Mouse (Mus musculus): ENCODE measurements at regions not wholly inside any gene's neighbourhood (a gene's known extent, or its start where the extent isn't known, plus 50 kb on each side); places are given as distances from the start of the nearest gene placed in this dataset.

DNA sequence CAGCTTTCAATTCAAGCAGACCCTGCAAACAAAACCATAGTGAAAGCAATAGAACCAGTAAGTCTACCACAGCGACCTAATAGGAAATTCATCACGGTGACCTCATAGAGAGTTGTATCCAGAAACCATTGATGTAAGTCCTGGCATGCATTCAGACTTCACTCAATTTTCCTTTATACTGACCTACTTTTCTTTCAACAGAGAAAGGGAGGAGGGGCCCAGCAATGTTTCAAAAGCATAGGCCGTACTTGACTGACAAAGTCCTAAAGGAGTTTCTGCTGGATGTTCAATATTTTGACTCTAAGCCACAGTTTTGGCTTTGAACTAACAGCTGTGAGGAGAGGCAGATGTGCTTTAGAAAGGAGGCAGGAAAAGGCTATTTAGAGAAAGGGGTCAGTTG, 88.4 kb downstream of the AI593442 start:
- Histone ChIP-seq H3K9me3 (replicated peaks) (no peaks in the 10 kb centered on the region), H3K4me3 (replicated peaks) (no peak overlapping the region), H3K27ac (no peak overlapping the region), H3K4me2 (no peak overlapping the region), H3K27me3 (no peaks in the 10 kb centered on the region), H3K4me1 (no peaks in the 10 kb centered on the region), H3K9ac (no peak overlapping the region), H3K36me3 (no peaks in the 10 kb centered on the region)
- ATAC-seq (replicated peaks; ENCODE audit: low FRiP score), result no peak
- WGBS, result 77% methylated on average over 3 of the region's 3 CpGs

DNA sequence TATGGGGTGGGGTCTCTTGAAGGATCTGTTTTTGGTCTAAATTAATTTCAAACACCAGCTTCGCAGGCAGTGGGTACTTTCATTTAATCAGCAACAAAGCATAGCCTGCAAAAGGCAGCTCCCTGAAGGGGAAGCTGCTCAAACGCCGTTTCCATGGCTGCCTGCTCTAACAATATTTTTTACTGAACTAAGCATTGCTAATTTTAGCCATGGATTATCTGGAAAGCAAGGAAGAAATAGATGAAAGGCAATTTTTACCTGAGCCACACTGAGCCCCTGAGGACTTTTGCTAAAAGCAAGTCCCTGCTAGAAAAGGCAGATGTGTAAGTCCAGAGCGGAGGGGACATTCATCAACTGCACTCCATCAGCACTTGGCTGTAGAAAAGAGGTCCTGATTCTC, 105.5 kb downstream of the AI593442 start:
- Histone ChIP-seq H3K9me3 (replicated peaks) (no peaks in the 10 kb centered on the region), H3K36me3 (no peaks in the 10 kb centered on the region), H3K4me3 (replicated peaks) (no peak overlapping the region), H3K4me1 (no peaks in the 10 kb centered on the region), H3K27me3 (no peaks in the 10 kb centered on the region), H3K27ac (no peak overlapping the region), H3K9ac (no peak overlapping the region), H3K4me2 (no peak overlapping the region)
- WGBS, result 86% methylated on average over 4 of the region's 4 CpGs
- no peak for ATAC-seq (replicated peaks; ENCODE audit: low FRiP score)

DNA sequence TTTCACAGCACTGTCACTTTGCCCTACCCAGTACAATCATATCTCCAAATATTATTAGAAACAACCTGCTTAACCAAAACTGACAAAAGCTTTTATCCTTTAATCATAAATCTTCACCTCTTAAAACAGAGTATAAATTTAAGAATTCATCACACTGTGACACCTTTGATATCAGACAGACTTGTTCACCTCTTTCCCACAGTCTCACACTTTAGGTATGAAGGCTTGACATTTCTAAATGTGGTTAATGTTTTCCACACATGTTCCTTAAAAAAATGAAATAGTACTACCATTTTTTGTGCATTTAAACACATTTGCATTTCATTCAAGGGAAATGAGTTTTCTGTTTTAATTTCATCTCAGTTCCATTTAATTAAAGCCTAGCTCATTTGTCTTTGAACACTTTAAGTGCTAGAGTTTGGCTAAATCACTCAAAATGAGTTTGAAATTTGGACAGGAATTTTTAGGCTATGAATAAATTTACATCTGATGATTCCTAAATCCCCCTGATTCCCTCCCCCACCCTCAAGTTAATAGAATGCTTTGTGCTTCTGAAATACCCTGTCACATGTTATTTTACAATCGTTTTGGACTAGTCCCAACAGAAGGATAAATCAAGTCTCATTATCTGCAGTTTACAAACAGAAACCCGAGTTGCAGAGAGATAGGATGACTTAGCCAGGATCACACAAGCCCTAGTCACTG, 127.9 kb downstream of the AI593442 start:
- no peaks in the 10 kb centered on the region for H3K4me1 ChIP-seq
- H3K27ac ChIP-seq, result no peak overlapping the region
- H3K27me3 ChIP-seq, result no peaks in the 10 kb centered on the region
- H3K9me3 ChIP-seq (replicated peaks), result no peaks in the 10 kb centered on the region
- H3K36me3 ChIP-seq, result no peaks in the 10 kb centered on the region
- H3K9ac ChIP-seq, result no peak overlapping the region
- no peak for ATAC-seq (replicated peaks; ENCODE audit: low FRiP score)
- H3K4me3 ChIP-seq (replicated peaks), result no peak overlapping the region
- no peak overlapping the region for H3K4me2 ChIP-seq
- WGBS, result 29% methylated on average over 2 of the region's 2 CpGs

DNA sequence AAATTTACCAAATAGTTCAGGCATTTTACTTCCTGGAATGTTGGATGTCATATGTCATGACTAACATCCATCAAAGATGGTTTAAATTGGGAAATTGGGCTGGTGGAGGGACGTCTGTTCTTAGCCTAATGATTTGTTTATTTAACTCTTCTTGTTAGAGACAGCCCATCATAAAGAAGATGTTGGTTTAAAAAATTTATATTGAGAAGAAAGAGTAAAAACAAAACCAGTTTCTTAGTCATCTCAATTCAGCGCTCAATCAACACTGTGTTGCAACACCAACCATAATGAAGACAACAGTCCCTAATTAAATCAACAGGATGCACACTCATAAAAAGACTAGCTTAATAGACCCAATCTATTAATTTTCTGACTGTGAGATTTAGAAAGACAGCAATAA, 133.5 kb downstream of the AI593442 start:
- WGBS, result 53% methylated on average over 2 of the region's 2 CpGs
- no peak overlapping the region for H3K4me2 ChIP-seq
- H3K9ac ChIP-seq, result no peak overlapping the region
- ATAC-seq (replicated peaks; ENCODE audit: low FRiP score), result no peak
- no peaks in the 10 kb centered on the region for H3K9me3 ChIP-seq (replicated peaks)
- H3K4me3 ChIP-seq (replicated peaks), result no peak overlapping the region
- no peaks in the 10 kb centered on the region for H3K36me3 ChIP-seq
- H3K27ac ChIP-seq, result no peak overlapping the region
- H3K27me3 ChIP-seq, result no peaks in the 10 kb centered on the region
- H3K4me1 ChIP-seq, result no peaks in the 10 kb centered on the region

DNA sequence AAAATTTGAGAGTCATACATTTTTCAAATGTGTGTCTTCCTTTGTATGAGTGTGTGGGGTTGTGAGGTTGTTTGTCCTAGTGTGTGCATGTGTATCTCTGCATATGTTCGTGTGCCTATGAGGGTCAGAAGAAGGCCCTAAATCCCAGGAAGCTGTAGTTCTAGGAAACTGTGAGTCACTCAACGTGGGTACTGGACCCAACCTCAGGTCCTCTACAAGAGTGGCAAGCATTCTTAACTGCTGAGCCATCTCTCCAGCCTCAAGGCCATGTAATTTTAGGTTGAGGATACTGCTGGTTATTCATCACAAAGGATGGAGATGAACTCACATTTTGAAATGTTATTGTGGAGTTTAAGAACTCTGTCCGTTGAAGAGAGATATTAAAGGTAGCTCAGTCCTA, 140.5 kb downstream of the AI593442 start:
- ATAC-seq (replicated peaks; ENCODE audit: low FRiP score), result no peak
- H3K27ac ChIP-seq, result no peak overlapping the region
- no peaks in the 10 kb centered on the region for H3K27me3 ChIP-seq
- no peak overlapping the region for H3K4me3 ChIP-seq (replicated peaks)
- no peaks in the 10 kb centered on the region for H3K4me1 ChIP-seq
- H3K9ac ChIP-seq, result no peak overlapping the region
- WGBS, result 83% methylated on average over 3 of the region's 3 CpGs
- H3K9me3 ChIP-seq (replicated peaks), result no peaks in the 10 kb centered on the region
- no peak overlapping the region for H3K4me2 ChIP-seq
- H3K36me3 ChIP-seq, result no peaks in the 10 kb centered on the region

DNA sequence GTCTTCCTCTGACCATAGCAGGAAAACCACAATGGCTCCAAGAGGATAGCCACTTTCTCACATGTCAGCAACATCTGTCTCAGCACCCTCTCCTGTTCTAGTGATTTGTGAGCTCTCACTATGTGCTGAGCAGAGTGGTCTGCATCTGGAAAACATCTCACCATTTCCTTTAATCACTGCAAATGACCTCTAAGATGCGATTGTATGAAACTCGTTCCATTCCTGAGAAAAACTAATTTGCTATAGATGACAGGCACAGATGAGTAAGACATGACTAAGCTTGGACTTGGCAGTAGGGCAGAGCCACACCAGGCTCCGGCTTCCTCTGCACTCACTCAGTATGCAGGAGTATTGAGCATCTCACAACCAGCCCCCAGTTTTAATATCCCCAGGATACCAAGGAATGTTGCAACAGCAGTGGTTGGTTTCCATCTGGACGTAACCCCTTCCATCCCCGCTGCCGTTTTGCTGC, 150.1 kb downstream of the AI593442 start:
- H3K9ac ChIP-seq, result no peak overlapping the region
- H3K4me3 ChIP-seq (replicated peaks), result no peak overlapping the region
- H3K27ac ChIP-seq, result no peak overlapping the region
- no peaks in the 10 kb centered on the region for H3K36me3 ChIP-seq
- no peak overlapping the region for H3K4me2 ChIP-seq
- WGBS, result 83% methylated on average over 6 of the region's 6 CpGs
- no peak for ATAC-seq (replicated peaks; ENCODE audit: low FRiP score)
- H3K4me1 ChIP-seq, result no peaks in the 10 kb centered on the region
- H3K9me3 ChIP-seq (replicated peaks), result no peaks in the 10 kb centered on the region
- H3K27me3 ChIP-seq, result no peaks in the 10 kb centered on the region

DNA sequence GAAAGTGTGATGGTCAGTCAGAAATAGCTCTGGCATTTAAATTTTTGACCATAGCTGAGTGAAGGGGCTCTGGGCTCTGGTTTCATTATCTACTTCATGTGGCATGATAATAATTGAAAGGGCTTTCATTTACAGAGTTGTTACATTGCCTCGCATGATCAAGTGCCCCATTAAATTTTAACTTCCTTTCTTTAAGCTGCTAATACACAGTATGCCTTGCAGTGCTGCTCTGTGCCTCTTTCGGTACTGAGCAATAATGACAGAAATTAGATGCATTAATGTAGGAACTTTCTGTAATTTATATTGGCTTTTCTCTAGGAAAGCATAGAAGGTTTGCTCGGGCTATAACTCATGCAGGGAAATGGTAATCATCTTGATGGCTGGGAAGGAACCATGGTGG, 179.1 kb downstream of the AI593442 start:
- H3K4me3 ChIP-seq (replicated peaks), result no peak overlapping the region
- no peak overlapping the region for H3K27ac ChIP-seq
- H3K9me3 ChIP-seq (replicated peaks), result no peaks in the 10 kb centered on the region
- H3K4me2 ChIP-seq, result no peak overlapping the region
- no peak for ATAC-seq (replicated peaks; ENCODE audit: low FRiP score)
- no peaks in the 10 kb centered on the region for H3K36me3 ChIP-seq
- 51% methylated on average over 3 of the region's 3 CpGs for WGBS
- H3K4me1 ChIP-seq, result no peaks in the 10 kb centered on the region
- no peaks in the 10 kb centered on the region for H3K27me3 ChIP-seq
- H3K9ac ChIP-seq, result no peak overlapping the region

DNA sequence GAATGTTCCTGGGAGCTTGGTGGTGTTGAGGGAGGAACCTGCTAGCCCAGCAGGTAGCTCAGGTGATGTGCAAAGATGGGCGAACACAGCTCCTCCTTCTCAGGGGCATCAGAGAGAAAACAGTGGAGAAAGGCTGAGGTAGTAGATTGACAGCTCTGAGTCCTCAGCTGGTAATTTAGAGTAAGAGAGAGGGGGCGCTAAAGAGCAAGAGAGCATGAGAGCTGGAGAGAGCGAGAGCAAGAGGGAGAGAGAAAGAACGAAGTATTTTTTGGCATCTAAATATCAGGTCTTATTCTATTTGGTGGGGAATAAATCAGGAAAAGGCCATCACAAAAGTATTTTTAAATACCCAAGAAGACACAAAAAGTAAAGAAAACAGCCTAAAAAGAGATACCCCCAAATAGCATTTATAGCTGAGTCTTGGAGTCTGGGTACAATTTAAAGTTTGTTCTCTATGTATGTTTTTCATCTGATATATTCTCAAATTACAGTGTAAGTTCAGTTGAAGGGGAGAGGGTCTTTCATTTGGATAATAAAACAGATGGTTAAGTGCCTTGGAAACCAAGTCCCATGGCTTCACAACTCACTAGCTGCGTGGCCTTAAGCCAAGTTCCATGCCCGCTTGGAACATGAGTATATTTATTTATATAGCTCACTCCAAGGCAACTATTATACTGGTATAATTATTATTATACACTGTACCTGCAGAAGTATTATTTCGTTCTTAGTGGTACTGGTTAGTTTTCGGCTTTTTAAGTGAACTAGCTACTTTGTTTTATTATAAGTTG, 183.9 kb downstream of the AI593442 start:
- Histone ChIP-seq H3K9me3 (replicated peaks) (no peaks in the 10 kb centered on the region), H3K27ac (no peak overlapping the region), H3K4me2 (no peak overlapping the region), H3K9ac (no peak overlapping the region), H3K4me3 (replicated peaks) (no peak overlapping the region), H3K27me3 (no peaks in the 10 kb centered on the region), H3K36me3 (no peaks in the 10 kb centered on the region), H3K4me1 (no peaks in the 10 kb centered on the region)
- 61% methylated on average over 8 of the region's 8 CpGs for WGBS
- no peak for ATAC-seq (replicated peaks; ENCODE audit: low FRiP score)

DNA sequence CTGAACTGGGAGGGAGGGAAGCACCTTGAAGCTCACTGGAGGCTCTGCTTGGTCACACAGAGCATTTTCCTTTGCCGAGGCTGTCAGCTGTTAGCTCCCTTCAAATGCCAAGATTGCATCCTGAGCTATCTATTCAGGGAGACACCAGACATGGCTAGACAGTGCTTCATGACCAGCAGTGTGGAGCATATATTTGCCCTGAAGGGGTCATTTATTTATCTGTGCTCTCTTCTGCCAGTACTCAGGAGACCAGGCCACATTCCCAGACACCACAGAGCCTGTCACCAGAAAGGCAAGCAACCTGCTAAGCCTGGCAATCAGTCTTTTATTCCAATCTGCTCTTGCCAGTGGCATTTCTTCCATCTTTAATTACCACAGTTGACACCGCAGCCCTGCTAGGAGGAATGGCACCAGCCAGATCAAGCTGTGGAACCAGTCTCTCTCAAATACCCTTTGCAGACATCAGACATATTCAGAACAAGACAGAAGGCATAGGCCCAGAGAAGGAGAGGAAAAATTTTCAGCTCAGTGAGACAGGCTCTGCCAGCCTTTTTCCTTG, 186.6 kb downstream of the AI593442 start:
- no peak for ATAC-seq (replicated peaks; ENCODE audit: low FRiP score)
- WGBS, result 57% methylated on average over 2 of the region's 2 CpGs
- Histone ChIP-seq H3K9me3 (replicated peaks) (no peaks in the 10 kb centered on the region), H3K27ac (no peak overlapping the region), H3K27me3 (no peaks in the 10 kb centered on the region), H3K4me3 (replicated peaks) (no peak overlapping the region), H3K36me3 (no peaks in the 10 kb centered on the region), H3K4me1 (no peaks in the 10 kb centered on the region), H3K4me2 (no peak overlapping the region), H3K9ac (no peak overlapping the region)

DNA sequence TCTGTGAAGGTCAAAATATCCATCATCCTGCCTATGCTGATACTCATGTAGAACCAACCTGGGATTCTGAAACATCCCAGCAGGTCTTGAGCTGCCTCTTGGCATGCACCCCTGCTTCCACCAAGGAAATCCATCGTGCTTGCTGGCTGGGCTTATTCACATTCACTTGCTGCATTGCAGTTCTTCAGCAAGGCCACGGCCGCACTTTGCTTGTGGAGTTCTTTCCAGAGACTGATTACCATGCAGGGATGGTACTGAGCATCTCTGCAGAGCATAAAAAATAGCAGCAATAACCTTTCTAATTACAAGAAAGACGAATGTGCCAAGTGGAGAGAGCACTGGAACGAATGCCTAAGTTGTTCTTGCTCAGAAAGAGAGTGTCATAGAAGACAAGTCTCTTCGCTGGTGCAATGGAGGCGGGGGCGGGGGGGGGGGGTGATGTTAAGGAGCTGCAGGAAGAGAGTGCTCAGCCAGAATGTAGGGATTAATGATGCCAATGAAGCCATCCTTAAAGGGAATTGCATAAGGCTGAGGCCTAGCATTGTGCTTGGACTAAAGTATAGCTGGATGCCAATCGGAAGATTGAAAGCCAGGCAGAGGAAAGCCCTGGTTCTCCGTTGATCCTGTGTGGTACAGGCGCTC, 205.9 kb downstream of the AI593442 start:
- ATAC-seq (replicated peaks; ENCODE audit: low FRiP score), result no peak

DNA sequence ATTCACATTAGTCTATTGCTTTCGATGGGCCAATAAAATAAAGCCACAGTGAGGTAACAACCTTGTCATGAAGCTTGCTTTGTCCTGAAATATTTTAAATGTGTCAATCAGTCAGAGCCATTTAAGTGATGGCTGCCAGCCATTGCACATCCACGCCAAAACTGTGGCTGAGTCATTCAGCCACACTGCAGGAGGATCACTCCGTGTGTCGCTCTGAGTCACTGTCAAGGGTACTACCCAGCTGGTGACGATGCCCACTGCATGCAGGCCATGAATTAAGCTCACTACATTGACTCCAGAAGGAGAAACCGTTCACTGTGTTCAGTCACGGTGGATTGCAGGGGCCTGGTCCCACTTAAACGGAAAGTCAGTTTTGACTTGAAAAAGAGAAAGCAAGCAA, 206.7 kb downstream of the AI593442 start:
- Histone ChIP-seq H3K4me3 (replicated peaks) (no peak overlapping the region), H3K9me3 (replicated peaks) (no peaks in the 10 kb centered on the region), H3K36me3 (no peaks in the 10 kb centered on the region), H3K9ac (no peak overlapping the region), H3K27me3 (no peaks in the 10 kb centered on the region), H3K4me2 (no peak overlapping the region), H3K4me1 (no peaks in the 10 kb centered on the region), H3K27ac (no peak overlapping the region)
- ATAC-seq (replicated peaks; ENCODE audit: low FRiP score), result no peak
- WGBS, result 79% methylated on average over 8 of the region's 8 CpGs

More for the DNA sequence above, 205.9 kb downstream of the AI593442 start:
- no peaks in the 10 kb centered on the region for H3K27me3 ChIP-seq
- H3K27ac ChIP-seq, result no peak overlapping the region
- no peak overlapping the region for H3K4me2 ChIP-seq
- no peak overlapping the region for H3K4me3 ChIP-seq (replicated peaks)
- WGBS, result 73% methylated on average over 11 of the region's 11 CpGs
- no peaks in the 10 kb centered on the region for H3K4me1 ChIP-seq
- H3K9me3 ChIP-seq (replicated peaks), result no peaks in the 10 kb centered on the region
- H3K9ac ChIP-seq, result no peak overlapping the region
- no peaks in the 10 kb centered on the region for H3K36me3 ChIP-seq

DNA sequence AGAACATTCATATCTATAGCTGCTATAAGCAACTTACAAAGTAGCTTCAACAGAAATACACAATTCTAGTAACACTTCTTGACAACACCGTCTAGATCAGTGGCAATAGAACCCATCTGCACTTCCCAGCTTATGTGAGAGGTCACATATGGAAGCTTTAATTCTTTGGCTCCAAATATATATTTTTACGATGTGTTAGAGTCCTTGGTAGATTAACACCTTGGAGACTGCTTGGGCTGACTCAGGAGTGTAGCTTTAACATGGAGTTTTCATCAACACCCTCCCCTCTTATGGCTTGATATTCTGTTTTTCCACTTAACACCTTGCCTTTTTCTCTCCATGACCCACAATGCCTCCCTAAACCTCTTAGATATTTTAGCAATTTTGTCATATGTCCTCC, 221.1 kb downstream of the AI593442 start:
- 65% methylated on average over 2 of the region's 2 CpGs for WGBS
- no peak for ATAC-seq (replicated peaks; ENCODE audit: low FRiP score)

More for the DNA sequence above, 221.1 kb downstream of the AI593442 start:
- Histone ChIP-seq H3K9me3 (replicated peaks) (no peaks in the 10 kb centered on the region), H3K36me3 (no peaks in the 10 kb centered on the region), H3K27me3 (no peaks in the 10 kb centered on the region), H3K27ac (no peak overlapping the region), H3K9ac (no peak overlapping the region), H3K4me2 (no peak overlapping the region), H3K4me3 (replicated peaks) (no peak overlapping the region), H3K4me1 (no peaks in the 10 kb centered on the region)
